Mouse (Mus musculus): ENCODE measurements around the gene Ier5. TPM values are rescaled to one million over a fixed set of nuclear protein-coding genes. Genes with fewer than 3 reads are reported as not detected.

The Ier5 gene
- total RNA-seq, 2 experiments from 2014 or later, result 49.2 to 64.5 TPM

- no peak for DNase-seq (ENCODE audit: low spot score in 2 of 2)
- intact Hi-C loops (cut with DNase I), result no loop called here
These were observed 39.2 kb downstream of the Ier5 start for GRCm38 (mm10) chr1:155060261-155060660.

GRCm38 (mm10) chr1:155059505-155059904, 39.9 kb downstream of the Ier5 start:
- intact Hi-C loops (cut with DNase I), result no loop called here
- DNase-seq (ENCODE audit: low spot score in 2 of 2), result peak in 1 of 2 experiments; percentile 57

GRCm38 (mm10) chr1:155058099-155059012, 41.1 kb downstream of the Ier5 start:
- DNase-seq (ENCODE audit: low spot score in 2 of 2), result no peak
- intact Hi-C loops (cut with DNase I), result no loop called here

GRCm38 (mm10) chr1:155056166-155056565, 43.3 kb downstream of the Ier5 start:
- DNase-seq (ENCODE audit: low spot score in 2 of 2), result no peak
- intact Hi-C loops (cut with DNase I), result no loop called here

- intact Hi-C loops (cut with DNase I), result no loop called here
- DNase-seq (ENCODE audit: low spot score in 2 of 2), result no peak
These were observed 44.4 kb downstream of the Ier5 start for GRCm38 (mm10) chr1:155055041-155055440.

- no peak for DNase-seq (ENCODE audit: low spot score in 2 of 2)
- intact Hi-C loops (cut with DNase I), result no loop called here
These were observed 45.0 kb downstream of the Ier5 start for GRCm38 (mm10) chr1:155054366-155054965.

- DNase-seq (ENCODE audit: low spot score in 2 of 2), result peak in 1 of 2 experiments; percentile 32
- intact Hi-C loops (cut with DNase I), result no loop called here
These were observed 46.1 kb downstream of the Ier5 start for GRCm38 (mm10) chr1:155053296-155053695.

GRCm38 (mm10) chr1:155052761-155053166, 46.7 kb downstream of the Ier5 start:
- no peak for DNase-seq (ENCODE audit: low spot score in 2 of 2)
- intact Hi-C loops (cut with DNase I), result no loop called here

GRCm38 (mm10) chr1:155052131-155052760, 47.2 kb downstream of the Ier5 start:
- intact Hi-C loops (cut with DNase I), result no loop called here

GRCm38 (mm10) chr1:155051701-155052127, 47.7 kb downstream of the Ier5 start:
- peak in 1 of 2 experiments; percentile 71 for DNase-seq (ENCODE audit: low spot score in 2 of 2)
- intact Hi-C loops (cut with DNase I), result loop anchor here (2.0 kb wide), 1 partner anchor 47 kb away; the partner anchor contains the start of gene Ier5

More at GRCm38 (mm10) chr1:155052131-155052760, 47.2 kb downstream of the Ier5 start:
- no peak for DNase-seq (ENCODE audit: low spot score in 2 of 2)

- DNase-seq (ENCODE audit: low spot score in 2 of 2), result peak; percentile 71 to 80
- intact Hi-C loops (cut with DNase I), result loop anchor here (2.0 kb wide), 1 partner anchor 48 kb away; the partner anchor contains the start of gene Ier5
These were observed 48.4 kb downstream of the Ier5 start for GRCm38 (mm10) chr1:155050897-155051592.

GRCm38 (mm10) chr1:155050174-155050573, 49.3 kb downstream of the Ier5 start:
- peak; percentile 27 to 32 for DNase-seq (ENCODE audit: low spot score in 2 of 2)
- intact Hi-C loops (cut with DNase I), result loop anchor here (2.0 kb wide), 1 partner anchor 49 kb away; the partner anchor contains the start of gene Ier5

GRCm38 (mm10) chr1:155048947-155049346, 50.5 kb downstream of the Ier5 start:
- peak; percentile 86 to 90 for DNase-seq (ENCODE audit: low spot score in 2 of 2)
- intact Hi-C loops (cut with DNase I), result loop anchor here (1.0 to 5.0 kb wide), 3 partner anchors 91 to 233 kb away; no protein-coding TSS in a partner anchor

Other genes starting within 250 kb of the Ier5 start
- 100 to 1,000 TPM; 146 to 202 TPM for gene Cacna1e, start 215.1 kb downstream of the Ier5 start, total RNA-seq (2021)
- gene Mr1, start 47.2 kb upstream of the Ier5 start, total RNA-seq (2021), result 1 to 10 TPM; 1.8 to 2.4 TPM
- gene Stx6, start 59.1 kb upstream of the Ier5 start, total RNA-seq (2021), result 100 to 1,000 TPM; 113 to 118 TPM
- gene BC034090, start 144.8 kb upstream of the Ier5 start, total RNA-seq (2021), result 10 to 100 TPM; 12.3 to 12.7 TPM

Data from left cerebral cortex, postnatal 36 days (tissue).